Mouse (Mus musculus) megakaryocyte, embryonic 14.5 days (primary cell): ENCODE data around the gene Xntrpc. TPM values are rescaled to one million over a fixed set of nuclear protein-coding genes. Genes with fewer than 3 reads are reported as not detected.
"Not testable (repeated sequence)": the region's sequence is repeated elsewhere in the genome, so short reads cannot be mapped to it uniquely, and the experiment has no call there.

Experiments used
- H3K27me3 ChIP-seq: replicated peaks from 2 replicates; pipeline ENCODE3; 2012; ENCODE audit warnings: inconsistent platforms
- H3K36me3 ChIP-seq: replicated peaks from 2 replicates; pipeline ENCODE3; 2012; ENCODE audit warnings: low read length, inconsistent platforms, mixed read lengths
- H3K4me1 ChIP-seq: 2 replicates; pipeline ENCODE4 v1.6.1; 2012; ENCODE audit warnings: inconsistent platforms
- H3K4me3 ChIP-seq: replicated peaks from 2 replicates; pipeline ENCODE3; 2012; ENCODE audit warnings: moderate library complexity, mild to moderate bottlenecking, inconsistent platforms
- H3K9me3 ChIP-seq: 2 replicates; pipeline ENCODE4 v1.6.1; 2012; ENCODE audit warnings: inconsistent platforms
- FLI1 ChIP-seq: IDR thresholded peaks from 2 replicates; pipeline ENCODE4 v1.6.1; 2012; ENCODE audit warnings: low read length, inconsistent platforms, mixed read lengths
- GATA1 ChIP-seq: IDR thresholded peaks from 3 replicates; pipeline ENCODE4 v1.6.1; 2012; ENCODE audit warnings: mixed read lengths, low read length, inconsistent platforms, borderline replicate concordance
- polyA plus RNA-seq: library from polyadenylated mRNA; stranded (reverse); fragments of >175 nt; gene quantifications from 2 replicates; pipeline ENCODE4 v1.2.3, GENCODE M21; 2012; ENCODE audit warnings: low replicate concordance; ENCODE audit not compliant: insufficient read depth

The Xntrpc gene
- polyA plus RNA-seq, result 0.51 and 0.64 TPM in 2 replicates

GRCm38 (mm10) chr7:102065046-102065891 lies at the start of gene Xntrpc, which contains the start of the genes Rnf121 and Xndc1:
TSS of gene Xntrpc (plus strand) at chr7:102065713.
TSS of gene Rnf121 (minus strand) at chr7:102065469.
TSS of gene Xndc1 (plus strand) at chr7:102065511.
- Histone ChIP-seq H3K4me1 (peaks cover 33% of the 10 kb centered on the region), H3K36me3 (peaks cover 9% of the 10 kb centered on the region), H3K4me3 (peak within 1 kb of the TSS; percentile 95), H3K9me3 (no peaks in the 10 kb centered on the region), H3K27me3 (no peaks in the 10 kb centered on the region)
- TF ChIP-seq FLI1 (0 out of 2 replicates have a peak, but pooled peaks have one; percentile 33), GATA1 (no peak)

GRCm38 (mm10) chr7:102016936-102017335 lies 48.6 kb upstream of the Xntrpc start:
- peaks cover 96% of the 10 kb centered on the region for H3K36me3 ChIP-seq
- H3K9me3 ChIP-seq, result no peaks in the 10 kb centered on the region
- peaks cover 50% of the 10 kb centered on the region for H3K4me1 ChIP-seq
- TF ChIP-seq GATA1, result no peak
- no peak for TF ChIP-seq FLI1
- no peaks in the 10 kb centered on the region for H3K27me3 ChIP-seq
- peak overlapping the region; percentile 87 for H3K4me3 ChIP-seq

GRCm38 (mm10) chr7:102017452-102017851 lies 48.1 kb upstream of the Xntrpc start:
- H3K36me3 ChIP-seq, result peaks cover 96% of the 10 kb centered on the region
- H3K9me3 ChIP-seq, result no peaks in the 10 kb centered on the region
- peak overlapping the region; percentile 87 for H3K4me3 ChIP-seq
- peaks cover 50% of the 10 kb centered on the region for H3K4me1 ChIP-seq
- H3K27me3 ChIP-seq, result no peaks in the 10 kb centered on the region
- TF ChIP-seq FLI1 (no peak), GATA1 (no peak)

- TF ChIP-seq GATA1 (no peak), FLI1 (no peak)
- Histone ChIP-seq H3K4me1 (peaks cover 55% of the 10 kb centered on the region), H3K4me3 (peak overlapping the region; percentile 87), H3K9me3 (no peaks in the 10 kb centered on the region), H3K27me3 (no peaks in the 10 kb centered on the region), H3K36me3 (peaks cover 96% of the 10 kb centered on the region)
Measured at GRCm38 (mm10) chr7:102018034-102018433, 47.5 kb upstream of the Xntrpc start.

GRCm38 (mm10) chr7:102018590-102018989 lies 46.9 kb upstream of the Xntrpc start, which contains the start of gene Il18bp:
TSS of gene Il18bp (minus strand) at chr7:102018690.
- no peaks in the 10 kb centered on the region for H3K27me3 ChIP-seq

GRCm38 (mm10) chr7:102019362-102019761 lies 46.2 kb upstream of the Xntrpc start:
- H3K4me3 ChIP-seq, result no peak overlapping the region
- TF ChIP-seq FLI1, result no peak
- no peak for TF ChIP-seq GATA1
- H3K36me3 ChIP-seq, result peaks cover 95% of the 10 kb centered on the region

More at GRCm38 (mm10) chr7:102018590-102018989, 46.9 kb upstream of the Xntrpc start, which contains the start of gene Il18bp:
- Histone ChIP-seq H3K4me1 (peaks cover 56% of the 10 kb centered on the region), H3K9me3 (no peaks in the 10 kb centered on the region), H3K36me3 (peaks cover 96% of the 10 kb centered on the region), H3K4me3 (peak within 1 kb of the TSS; percentile 87)
- TF ChIP-seq GATA1 (no peak), FLI1 (no peak)

GRCm38 (mm10) chr7:102020934-102021333 lies 44.6 kb upstream of the Xntrpc start:
- H3K27me3 ChIP-seq, H3K4me3 ChIP-seq, H3K9me3 ChIP-seq: not testable (repeated sequence)
- Histone ChIP-seq H3K4me1 (peaks cover 66% of the 10 kb centered on the region), H3K36me3 (peaks cover 88% of the 10 kb centered on the region)

More at GRCm38 (mm10) chr7:102019362-102019761, 46.2 kb upstream of the Xntrpc start:
- H3K4me1 ChIP-seq, result peaks cover 60% of the 10 kb centered on the region
- no peaks in the 10 kb centered on the region for H3K9me3 ChIP-seq
- H3K27me3 ChIP-seq, result no peaks in the 10 kb centered on the region

- TF ChIP-seq FLI1 (no peak), GATA1 (no peak)
- H3K36me3 ChIP-seq, result peaks cover 74% of the 10 kb centered on the region
Measured at GRCm38 (mm10) chr7:102023821-102024220, 41.7 kb upstream of the Xntrpc start.

GRCm38 (mm10) chr7:102025187-102026119 lies 40.1 kb upstream of the Xntrpc start:
- Histone ChIP-seq H3K4me1 (peaks cover 29% of the 10 kb centered on the region), H3K9me3 (no peaks in the 10 kb centered on the region), H3K27me3 (no peaks in the 10 kb centered on the region), H3K36me3 (peaks cover 72% of the 10 kb centered on the region), H3K4me3 (no peak overlapping the region)
- no peak for TF ChIP-seq FLI1
- no peak for TF ChIP-seq GATA1

More at GRCm38 (mm10) chr7:102023821-102024220, 41.7 kb upstream of the Xntrpc start:
- H3K9me3 ChIP-seq, result no peaks in the 10 kb centered on the region
- H3K4me1 ChIP-seq, result peaks cover 42% of the 10 kb centered on the region
- no peaks in the 10 kb centered on the region for H3K27me3 ChIP-seq
- H3K4me3 ChIP-seq, result peak overlapping the region; percentile 8
